Mouse (Mus musculus) heart, postnatal 36 days (tissue): ENCODE measurements around the gene Atxn7l1. TPM values are rescaled to one million over a fixed set of nuclear protein-coding genes. Genes with fewer than 3 reads are reported as not detected.
A peak's percentile ranks its signal among the peaks of the same experiment; 100 is the strongest.

Source experiments
- DNase-seq, 2 experiments: peaks; one replicate each; pipeline ENCODE4 v3.0.0; 2021 to 2022
- intact Hi-C: fragments of 180-260 bp; cut with DNase I; formaldehyde crosslinking; loops from one replicate; pipeline ENCODE4 v1.15.1; 2025
- total RNA-seq, 2 experiments: library from RNA; stranded (reverse); gene quantifications; 2 replicates each; pipeline ENCODE4 v1.2.3; 2021

Gene Atxn7l1
- total RNA-seq, 2 experiments from 2014 or later, result 18.3 to 20.5 TPM

- intact Hi-C loops, result no loop called here
- peak; percentile 73 to 80 for DNase-seq
Observed at GRCm38 (mm10) chr12:33302523-33303383, 155.3 kb downstream of the Atxn7l1 start.

GRCm38 (mm10) chr12:33303384-33303770 lies 155.9 kb downstream of the Atxn7l1 start:
- DNase-seq, result no peak
- intact Hi-C loops, result no loop called here

GRCm38 (mm10) chr12:33305106-33305505 lies 157.6 kb downstream of the Atxn7l1 start:
- intact Hi-C loops, result no loop called here
- DNase-seq, result no peak

DNA sequence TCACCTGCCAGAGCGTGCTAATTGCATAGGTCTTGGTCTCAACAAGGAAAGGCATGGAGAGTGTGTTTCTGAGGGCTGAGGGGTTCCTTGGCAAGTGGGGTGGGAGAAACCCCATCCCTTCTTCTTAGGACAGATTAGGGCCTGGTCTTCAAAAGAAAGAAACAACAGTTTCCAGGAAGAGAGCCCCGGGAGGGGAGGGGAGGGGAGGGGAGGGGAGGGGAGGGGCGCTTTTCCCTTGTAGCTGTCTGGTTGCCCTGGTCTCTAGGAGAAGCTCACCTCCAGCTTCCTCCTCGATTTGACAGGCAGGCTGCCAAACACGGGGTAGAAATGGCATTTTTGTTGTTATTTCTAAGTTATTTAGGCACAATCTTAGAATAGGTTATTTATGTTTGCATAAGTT lies 159.0 kb downstream of the Atxn7l1 start:
- intact Hi-C loops, result no loop called here

GRCm38 (mm10) chr12:33308668-33309067 lies 161.2 kb downstream of the Atxn7l1 start:
- no peak for DNase-seq
- intact Hi-C loops, result no loop called here

More for the DNA sequence above, 159.0 kb downstream of the Atxn7l1 start:
- no peak for DNase-seq

DNA sequence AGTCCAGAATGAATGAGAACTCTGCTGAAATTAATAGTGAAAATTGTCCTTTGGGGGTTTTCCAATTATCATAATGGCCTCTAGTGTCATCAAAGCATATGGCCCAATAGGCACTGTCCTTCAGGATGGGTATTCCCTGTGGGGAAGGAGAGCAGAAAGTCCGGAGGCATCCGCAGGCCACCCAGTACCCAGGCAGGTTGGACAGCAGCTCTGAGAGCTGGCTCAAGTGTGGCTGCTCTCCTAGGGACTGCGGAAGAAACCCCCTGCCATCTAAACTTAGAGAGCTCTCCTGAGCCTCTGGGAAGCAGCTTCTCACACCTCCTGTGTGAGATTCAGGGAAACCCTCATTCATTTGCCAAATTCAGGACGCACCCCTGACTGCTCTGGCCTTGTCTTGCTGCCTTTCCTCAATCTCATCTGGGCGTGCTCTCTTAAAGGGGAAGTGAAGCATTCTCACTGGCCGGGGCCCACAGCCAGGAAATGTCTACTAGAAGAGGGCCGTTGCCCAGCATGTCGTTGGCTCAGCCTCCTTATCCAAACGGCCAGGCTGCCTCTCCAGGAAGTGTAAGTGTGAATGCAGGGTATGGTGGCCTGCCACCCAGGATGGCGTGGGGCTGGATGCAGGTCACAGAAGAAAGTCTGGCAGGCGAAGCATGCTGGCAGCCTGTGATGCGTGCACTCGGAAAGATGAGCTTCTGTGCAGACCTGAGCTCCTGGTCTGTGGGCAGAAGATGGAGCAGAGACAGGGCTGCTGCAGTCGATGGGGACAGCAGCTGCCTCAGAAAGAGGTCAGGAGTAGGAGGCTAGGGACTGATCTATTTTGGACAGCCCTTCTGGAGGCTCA lies 166.6 kb downstream of the Atxn7l1 start:
- intact Hi-C loops, result no loop called here
- DNase-seq, result peak; percentile 76 to 82

DNA sequence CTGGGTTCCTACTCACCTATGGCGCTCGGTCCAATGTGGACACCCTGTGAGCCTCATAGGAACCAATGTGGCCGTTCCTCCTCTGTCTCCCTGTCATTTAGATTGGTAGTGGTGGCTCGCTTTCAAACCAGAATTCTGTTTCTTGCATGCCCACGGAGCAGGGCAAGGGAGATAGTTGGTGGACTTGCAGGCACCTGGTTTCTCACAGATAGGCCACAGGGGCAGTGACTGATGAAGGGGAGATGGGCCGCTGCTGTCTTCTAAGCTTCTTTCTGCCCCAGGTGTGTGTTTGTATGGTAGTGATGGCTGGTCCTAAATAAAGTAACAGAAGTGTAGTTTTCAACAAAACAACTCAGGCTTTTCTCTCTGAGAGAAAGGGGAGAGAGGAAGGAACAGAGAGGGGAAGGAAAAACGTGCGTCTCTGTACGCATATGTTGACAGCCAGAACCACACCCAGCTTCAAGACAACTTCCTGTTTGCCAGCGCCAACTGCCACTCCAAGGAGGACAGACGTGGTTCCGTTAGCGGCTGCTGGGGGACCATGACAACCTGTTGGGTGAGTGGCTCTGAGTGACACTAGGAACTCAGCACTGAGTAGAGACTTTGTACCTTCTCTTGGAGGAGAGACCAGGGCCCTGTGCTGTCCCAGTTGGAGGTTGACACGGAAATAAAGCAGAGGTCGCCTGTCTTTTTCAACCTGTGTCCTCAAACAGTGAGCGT lies 167.6 kb downstream of the Atxn7l1 start:
- peak; percentile 35 to 37 for DNase-seq
- intact Hi-C loops, result loop anchor here (5.0 kb wide), 1 partner anchor 33 kb away; no protein-coding TSS in a partner anchor

GRCm38 (mm10) chr12:33315804-33316203 lies 168.3 kb downstream of the Atxn7l1 start:
- intact Hi-C loops, result loop anchor here (5.0 kb wide), 1 partner anchor 34 kb away; no protein-coding TSS in a partner anchor
- DNase-seq, result no peak

GRCm38 (mm10) chr12:33317792-33318530 lies 170.5 kb downstream of the Atxn7l1 start:
- no peak for DNase-seq
- intact Hi-C loops, result loop anchor here (5.0 kb wide), 1 partner anchor 36 kb away; no protein-coding TSS in a partner anchor

- no peak for DNase-seq
- intact Hi-C loops, result no loop called here
Observed at GRCm38 (mm10) chr12:33322547-33322946, 175.1 kb downstream of the Atxn7l1 start.

- DNase-seq, result no peak
- intact Hi-C loops, result no loop called here
Observed at GRCm38 (mm10) chr12:33323821-33324220, 176.3 kb downstream of the Atxn7l1 start.

DNA sequence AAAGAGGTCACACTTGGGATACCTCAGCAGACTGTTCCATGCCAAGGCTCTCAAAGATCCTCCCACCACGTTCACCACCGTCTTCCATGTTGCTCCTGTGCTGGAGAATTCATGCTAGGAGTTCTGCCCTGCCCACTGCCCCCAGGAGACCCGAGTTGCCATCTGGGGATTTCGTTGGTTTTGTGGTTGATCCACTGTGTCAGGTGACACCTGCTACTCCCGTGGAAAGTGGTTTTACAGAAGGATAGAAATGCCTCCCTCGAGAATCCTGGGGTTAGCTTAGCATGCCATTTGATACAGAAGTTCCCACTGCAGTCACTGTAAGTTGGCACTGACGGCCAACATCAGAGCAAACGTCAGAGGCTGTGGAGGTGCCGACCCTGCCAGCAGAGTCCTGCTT lies 177.9 kb downstream of the Atxn7l1 start:
- DNase-seq, result no peak
- intact Hi-C loops, result no loop called here

DNA sequence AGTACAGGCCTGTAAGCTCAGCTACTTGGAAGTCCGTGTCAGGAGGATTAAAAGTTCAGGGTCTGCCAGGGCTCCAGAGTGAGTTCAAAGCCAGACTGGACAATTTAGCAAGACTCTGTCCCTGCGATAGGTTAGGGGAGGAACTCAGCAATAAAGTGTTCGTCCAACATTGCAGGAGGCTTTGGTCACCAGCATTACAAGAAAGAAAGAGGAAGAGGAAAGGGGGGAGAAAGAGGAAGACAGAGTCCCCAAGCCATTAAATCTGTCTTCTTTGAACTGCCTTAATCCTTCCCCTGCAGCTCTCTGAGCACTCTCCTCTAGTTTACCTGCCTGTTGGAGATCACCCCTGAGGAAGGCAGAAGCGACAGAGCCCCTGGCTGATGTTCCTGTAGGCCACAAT lies 184.6 kb downstream of the Atxn7l1 start:
- DNase-seq, result no peak
- intact Hi-C loops, result loop anchor here (5.0 kb wide), 1 partner anchor 185 kb away; the partner anchor contains the start of gene Atxn7l1

DNA sequence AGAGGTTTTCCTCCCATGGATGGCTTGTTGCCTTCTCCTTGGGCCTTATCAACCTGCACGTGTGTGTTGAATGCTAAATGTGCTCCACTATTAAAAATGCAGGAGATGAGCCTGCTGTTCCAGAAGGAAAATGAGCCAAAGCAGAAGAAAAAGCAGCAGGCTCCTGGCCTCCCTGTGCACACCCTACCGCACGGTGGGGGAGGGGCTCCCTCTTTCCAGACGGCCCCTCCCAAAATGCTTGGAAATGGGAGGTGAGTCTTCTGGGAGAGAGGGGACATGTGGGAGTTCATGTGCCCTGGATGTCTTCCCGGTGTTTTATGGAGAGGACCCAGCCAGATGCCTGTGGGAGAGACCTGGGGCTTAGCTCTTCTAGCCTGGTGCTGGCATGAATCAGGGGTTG lies 185.3 kb downstream of the Atxn7l1 start:
- intact Hi-C loops, result loop anchor here (5.0 kb wide), 1 partner anchor 185 kb away; the partner anchor contains the start of gene Atxn7l1
- no peak for DNase-seq

DNA sequence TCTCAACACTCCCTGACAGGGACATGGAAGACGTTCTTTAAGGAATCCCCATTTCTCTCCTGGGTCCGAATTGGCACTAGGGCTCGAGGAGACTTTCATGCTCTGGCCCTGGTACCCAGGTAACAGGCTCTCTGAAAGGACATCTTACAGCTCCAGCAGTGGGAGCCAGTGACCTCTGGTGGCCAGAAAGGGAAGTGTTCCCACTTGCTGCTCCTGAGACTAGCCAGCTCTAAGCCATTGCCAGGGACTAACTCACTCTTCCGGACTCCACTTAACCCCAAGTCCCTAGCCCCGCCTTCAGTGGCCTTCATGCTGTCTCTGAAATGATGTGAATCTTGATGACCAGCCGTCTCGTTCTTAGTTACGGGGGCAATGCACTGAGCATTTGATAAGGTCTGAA lies 186.4 kb downstream of the Atxn7l1 start:
- DNase-seq, result peak; percentile 87 to 93
- intact Hi-C loops, result loop anchor here (1.0 to 5.0 kb wide), 3 partner anchors 54 to 307 kb away; partner anchors contain the start of gene Atxn7l1

- intact Hi-C loops, result loop anchor here (1.0 to 5.0 kb wide), 3 partner anchors 54 to 307 kb away; partner anchors contain the start of gene Atxn7l1
Observed at GRCm38 (mm10) chr12:33334511-33334910, 187.0 kb downstream of the Atxn7l1 start.

DNA sequence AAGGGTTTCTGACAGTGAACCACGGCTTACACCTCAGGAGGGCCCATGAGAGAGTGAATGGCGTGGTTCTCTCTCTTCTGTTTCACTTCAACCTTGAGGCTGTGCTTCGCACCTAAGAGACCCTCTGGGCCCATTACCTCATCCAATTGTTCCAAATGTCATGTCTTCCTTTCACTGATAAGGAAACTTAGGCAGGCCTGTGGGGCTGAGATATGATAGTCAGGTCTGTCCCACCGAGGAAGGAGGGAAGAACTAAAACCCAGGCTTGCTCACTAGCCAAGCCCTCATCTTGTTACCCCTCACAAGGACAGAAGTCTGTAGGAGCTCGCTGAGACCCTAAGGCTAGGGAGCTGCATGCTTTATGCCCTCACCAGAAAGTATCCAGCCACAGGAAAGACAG lies 187.5 kb downstream of the Atxn7l1 start:
- no peak for DNase-seq
- intact Hi-C loops, result loop anchor here (1.0 to 5.0 kb wide), 3 partner anchors 55 to 308 kb away; partner anchors contain the start of gene Atxn7l1

More at GRCm38 (mm10) chr12:33334511-33334910, 187.0 kb downstream of the Atxn7l1 start:
- no peak for DNase-seq

DNA sequence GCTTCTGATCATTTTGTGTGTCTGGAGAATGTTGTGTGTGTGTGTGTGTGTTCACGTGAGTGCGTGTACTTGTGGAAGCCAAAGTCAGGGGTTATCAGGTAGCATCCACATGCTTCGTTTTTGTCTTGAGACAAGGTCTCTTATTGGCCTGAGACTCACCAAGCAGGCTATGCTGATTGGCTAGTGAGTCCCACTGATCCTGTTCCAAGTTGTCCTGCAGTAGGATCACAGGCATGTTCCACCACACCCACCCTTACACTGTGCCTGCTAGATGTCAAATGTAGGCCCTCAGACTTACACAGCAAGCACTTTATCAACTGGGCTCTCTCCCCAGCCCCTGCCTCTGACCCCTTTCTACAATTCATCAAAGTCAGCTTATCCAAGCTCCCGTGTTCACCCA lies 187.9 kb downstream of the Atxn7l1 start:
- no peak for DNase-seq
- intact Hi-C loops, result no loop called here

DNA sequence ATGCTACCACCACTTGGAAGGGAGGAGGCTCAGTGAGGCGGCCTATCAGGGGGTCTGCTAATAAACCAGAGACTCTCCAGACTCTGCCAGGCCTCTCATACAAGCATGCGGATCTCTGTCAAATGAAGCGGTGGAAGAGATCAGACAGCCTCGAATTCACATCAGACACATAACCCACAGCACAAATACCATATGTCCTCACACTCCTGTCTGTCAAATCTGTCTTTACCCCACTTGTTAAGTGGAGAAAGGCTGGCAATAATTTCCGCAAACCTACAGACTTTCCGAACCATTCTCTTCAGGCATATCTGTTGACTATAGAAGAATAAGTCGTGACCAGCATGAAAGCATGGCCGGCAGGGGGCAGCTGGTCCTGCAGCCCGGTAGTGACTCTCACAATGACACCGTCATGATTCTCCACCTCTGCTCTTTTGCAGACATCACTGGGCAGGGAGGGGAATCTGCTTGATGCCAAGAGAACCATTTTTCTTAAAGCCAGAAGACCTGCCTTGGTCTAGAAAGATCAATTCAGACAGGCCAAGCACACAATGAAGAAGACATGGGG lies 189.2 kb downstream of the Atxn7l1 start:
- intact Hi-C loops, result no loop called here
- no peak for DNase-seq
